Mouse (Mus musculus) cerebellum, postnatal 10 days (tissue): ENCODE results near the gene A1cf.

ENCODE experiments used
- DNase-seq, 2 experiments: peaks; one replicate each; pipeline ENCODE4 v3.0.0; 2021; ENCODE audit warnings: mixed read lengths in 2 of 2

A1cf gene

DNA sequence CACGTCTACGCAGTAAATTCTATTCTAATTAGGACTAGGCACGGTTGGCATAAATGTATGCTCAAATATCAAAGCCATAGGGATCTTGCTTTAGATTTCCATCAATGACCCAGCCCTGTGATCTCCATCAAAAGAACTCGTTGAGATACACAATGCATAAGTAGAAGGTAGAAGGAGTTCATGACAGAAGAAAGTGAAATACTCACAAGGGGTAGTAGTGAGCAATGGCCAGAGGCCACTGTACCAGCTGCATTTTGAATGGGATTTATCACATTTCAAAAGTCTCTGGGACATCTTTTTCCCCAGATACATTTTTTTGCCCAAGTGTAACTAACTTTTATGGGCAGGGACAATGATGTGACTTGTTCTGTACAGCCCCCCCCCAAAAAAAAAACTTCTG, 85.7 kb downstream of the A1cf start:
- no peak for DNase-seq

DNA sequence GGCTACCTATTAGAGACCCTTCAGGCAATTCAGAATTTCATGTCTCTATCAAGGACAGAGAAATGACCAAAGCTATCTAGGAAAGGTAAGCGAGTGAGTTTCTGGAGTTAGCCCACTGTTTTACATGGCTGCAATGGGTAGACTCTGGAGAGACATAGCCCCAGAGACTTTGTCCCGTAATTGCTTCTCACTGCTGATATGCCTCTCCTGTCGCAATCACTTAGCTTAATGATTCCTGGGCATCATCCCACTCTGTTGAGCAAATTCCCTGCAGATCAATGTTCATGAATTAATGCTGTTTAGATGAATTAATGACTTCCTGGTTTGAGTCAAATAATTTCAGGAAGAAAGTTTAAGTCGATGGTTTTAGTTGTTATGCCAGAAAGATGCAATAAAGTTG, 86.1 kb downstream of the A1cf start:
- DNase-seq: no peak

DNA sequence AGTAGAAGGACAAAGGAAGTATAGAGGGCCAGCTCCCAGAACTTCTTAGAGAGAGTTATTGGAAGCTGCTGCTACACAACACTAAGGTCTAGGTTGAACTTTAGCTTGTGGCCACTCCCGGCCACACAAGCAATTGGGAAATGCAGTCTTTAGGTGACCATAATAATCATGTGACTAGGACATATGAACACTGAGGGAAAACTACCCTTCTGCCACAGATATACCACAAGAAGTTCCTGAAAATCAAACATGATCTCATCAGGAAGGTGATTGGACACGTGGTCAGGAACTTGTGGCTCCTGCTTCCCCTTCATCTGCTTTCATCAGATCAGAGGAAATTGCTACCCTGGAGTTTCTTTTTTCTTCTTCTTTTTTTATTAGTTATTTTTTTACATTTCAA, 87.8 kb downstream of the A1cf start:
- DNase-seq: no peak

DNA sequence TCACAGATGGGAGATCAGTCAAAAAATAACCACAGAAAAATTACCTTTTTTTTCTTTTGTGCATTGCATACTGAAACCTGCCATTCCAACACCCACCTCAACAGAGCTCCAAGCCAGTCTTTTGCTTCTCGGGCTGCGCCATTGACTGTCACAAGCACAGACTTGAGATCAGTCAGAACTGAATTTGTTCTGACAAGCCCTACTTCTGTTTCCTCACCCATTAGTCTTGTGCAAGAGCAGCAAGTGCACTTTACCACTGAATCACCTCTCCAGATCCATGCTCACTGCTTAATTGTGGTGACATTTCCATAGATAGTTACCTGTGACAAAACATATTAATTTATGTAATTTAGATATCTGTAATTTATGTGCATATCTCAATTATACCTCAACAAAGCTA, 91.9 kb downstream of the A1cf start:
- DNase-seq: no peak

DNA sequence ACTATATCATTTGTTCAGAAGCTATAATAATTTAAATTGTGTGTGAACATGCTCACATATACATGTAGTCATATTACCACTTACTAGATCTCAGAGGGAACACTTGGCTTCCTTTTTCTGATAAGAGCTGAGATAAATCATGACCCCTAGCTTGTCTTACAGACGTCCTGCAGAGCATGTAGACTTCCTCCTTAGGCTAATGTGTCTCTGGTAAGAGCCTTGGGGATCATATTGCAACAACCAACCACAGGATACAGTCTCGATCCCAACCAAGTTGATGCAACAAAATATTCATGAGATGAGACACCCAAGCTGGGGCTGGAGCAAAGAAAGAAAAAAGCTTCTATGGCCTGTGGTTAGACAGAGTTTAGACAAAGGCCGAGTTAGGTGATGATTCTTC, 94.6 kb downstream of the A1cf start:
- DNase-seq: no peak

DNA sequence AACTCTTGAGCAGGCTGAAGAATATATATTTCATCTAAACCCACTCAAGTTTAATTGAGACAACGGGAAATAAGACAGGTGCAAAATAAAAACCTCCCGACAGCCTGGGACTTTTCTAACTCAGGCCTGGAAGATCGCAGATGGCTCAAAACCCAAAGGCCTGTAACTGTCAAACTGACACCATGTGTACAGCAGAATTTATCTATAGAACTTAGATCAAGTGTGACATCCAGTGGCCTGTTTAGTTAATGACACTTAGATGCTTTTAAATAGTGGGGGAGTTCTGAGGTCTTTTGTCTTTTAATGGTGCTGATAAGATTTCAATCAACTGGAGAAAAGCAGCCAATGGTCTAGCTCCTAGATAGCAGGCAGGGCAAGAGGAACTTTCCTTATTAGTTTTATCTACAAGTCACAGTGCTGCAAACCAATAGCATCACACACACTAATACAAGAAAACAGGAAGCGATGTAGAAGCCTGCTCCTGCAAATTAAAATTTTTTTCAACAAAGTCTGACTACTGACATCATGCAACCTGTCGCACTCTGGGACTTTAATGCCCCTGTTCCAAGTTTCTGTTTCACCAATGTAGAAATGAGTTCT, 99.5 kb downstream of the A1cf start:
- DNase-seq: peak; percentile 7 to 22

DNA sequence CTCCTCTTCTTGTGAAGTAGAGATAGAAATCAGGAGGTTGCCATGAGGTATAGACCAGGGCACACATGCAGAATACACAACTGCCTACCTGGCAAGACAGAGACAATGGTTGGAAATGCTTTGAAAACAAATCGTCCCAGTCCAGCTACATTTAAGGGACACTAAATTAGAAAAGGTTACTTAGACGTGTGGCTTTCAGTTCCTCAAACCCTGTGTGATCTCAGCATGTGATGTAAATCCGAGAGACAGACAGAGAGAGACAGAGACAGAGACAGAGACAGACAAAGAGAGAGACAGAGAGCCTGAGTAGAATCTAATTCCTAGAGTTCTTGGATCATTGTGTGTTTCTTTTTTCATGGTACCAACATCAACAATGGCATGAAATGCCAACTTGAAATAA, 102.8 kb downstream of the A1cf start:
- DNase-seq: no peak

DNA sequence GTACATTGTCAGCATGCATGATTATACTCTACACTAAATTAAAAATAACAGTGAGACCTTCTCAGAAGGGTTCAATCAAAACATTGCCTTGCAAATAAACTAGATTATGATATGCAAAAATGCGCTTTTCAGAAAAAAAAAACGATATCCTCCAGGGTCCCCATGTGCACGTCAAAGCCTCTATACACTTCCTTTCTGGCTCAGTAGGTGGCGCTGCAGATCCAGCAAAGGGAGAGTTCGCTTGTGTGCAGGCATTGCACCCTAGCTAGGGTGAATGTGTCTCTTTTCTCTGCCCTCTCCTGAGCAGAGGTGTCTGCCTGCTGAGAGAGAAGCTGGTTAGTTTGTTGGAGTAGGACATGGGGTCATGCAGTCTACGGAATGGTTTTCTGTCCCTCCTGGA, 103.4 kb downstream of the A1cf start:
- DNase-seq: peak; percentile 92 to 94

DNA sequence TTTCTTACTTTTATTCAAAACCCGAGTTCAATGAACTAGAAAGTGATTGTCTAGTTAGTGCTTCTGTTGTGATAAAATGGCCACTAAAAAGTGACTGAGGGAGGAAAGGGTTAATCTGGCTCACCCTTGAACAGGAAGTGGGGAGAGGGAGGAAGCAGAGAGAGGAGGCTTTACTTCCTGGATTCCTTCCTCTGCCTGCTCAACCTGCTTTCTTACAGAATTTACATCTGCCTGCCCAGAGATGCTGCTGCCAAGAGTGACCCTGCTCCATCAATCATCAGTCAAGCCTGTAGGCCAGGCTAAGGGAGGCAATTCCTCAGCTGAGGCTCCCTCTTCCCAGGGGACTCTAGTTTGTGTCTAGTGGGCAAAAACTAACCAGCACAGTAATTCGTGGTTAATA, 107.3 kb downstream of the A1cf start:
- DNase-seq: no peak

DNA sequence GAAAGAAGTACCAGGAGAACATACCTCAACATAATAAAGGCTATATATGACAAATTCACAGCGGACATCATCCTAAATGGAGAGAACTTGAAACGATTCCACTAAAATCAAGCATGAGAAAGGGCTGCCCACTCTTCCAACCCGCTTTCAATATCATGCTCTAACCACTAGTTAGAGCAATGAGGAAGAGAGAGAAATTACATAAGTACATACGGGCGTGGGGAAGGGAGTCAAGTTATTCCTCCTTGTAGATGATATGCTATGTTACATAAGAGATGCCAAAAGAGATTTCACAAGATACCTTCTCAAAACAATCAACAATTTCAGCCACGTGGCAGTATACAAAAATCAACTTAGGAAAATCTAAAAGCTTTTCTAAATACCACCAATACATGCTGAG, 122.5 kb downstream of the A1cf start:
- no peak for DNase-seq

DNA sequence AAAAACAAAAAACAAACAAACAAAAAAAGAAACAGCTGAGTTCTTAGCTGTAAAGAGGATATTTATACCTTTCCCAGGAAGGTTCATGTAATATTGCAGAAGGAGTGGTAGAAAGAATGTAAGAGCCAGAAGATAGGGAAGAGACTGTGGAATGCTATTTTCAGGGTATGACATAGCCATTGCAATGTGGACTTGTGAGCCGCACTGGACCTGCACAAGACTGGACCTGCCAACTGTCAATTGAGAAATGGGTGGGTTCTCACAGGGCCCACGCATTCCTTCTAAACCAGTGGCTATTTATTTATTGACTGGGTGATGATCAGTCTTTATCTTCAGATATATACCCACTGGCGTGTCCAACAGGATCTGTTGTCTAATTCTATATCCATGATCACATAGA, 128.4 kb downstream of the A1cf start:
- DNase-seq: no peak
